Mouse (Mus musculus) embryo, embryonic 11.5 days (tissue): ENCODE results near the gene Gm10053.
"Not testable (repeated sequence)": the region's sequence is repeated elsewhere in the genome, so short reads cannot be mapped to it uniquely, and the experiment has no call there.

ENCODE experiments used
- DNase-seq: peaks from one replicate; pipeline ENCODE4 v3.0.0-alpha.2; 2012; ENCODE audit warnings: low read depth, low spot score

The Gm10053 gene

DNA sequence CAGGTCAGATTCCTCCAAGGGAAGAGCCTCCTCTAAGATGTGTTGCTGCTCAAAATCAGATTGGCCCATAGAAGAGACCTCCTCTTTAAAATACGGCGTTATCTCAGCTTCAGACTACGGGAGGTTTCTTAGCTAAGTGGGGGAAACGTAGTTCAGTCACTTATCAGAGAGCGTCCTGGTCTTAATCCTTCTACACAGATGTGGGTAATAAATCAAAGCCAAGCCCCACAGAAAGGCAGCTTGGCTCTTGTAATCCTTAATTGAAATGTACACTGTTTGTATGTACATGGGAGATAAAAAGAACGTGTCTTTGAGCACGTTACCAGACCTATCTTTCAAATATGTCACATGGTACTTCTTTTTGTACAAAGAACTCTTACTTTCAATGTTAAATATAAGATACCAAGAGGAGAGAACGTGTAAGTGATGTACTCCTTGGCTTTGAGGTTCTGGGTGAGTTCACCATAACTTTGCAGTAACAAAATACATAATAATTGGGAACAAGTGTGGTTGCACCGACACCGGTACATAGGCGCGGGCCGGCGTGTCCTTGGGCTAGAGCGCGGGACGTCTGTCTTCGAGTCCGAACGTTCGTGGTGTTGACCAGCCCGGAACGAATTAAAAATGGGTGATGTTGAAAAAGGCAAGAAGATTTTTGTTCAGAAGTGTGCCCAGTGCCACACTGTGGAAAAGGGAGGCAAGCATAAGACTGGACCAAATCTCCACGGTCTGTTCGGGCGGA, at the start of gene Gm10053:
TSS of gene Gm10053 (plus strand) at position 558 of the 742 bp plus-strand sequence.
- not testable (repeated sequence) for DNase-seq

DNA sequence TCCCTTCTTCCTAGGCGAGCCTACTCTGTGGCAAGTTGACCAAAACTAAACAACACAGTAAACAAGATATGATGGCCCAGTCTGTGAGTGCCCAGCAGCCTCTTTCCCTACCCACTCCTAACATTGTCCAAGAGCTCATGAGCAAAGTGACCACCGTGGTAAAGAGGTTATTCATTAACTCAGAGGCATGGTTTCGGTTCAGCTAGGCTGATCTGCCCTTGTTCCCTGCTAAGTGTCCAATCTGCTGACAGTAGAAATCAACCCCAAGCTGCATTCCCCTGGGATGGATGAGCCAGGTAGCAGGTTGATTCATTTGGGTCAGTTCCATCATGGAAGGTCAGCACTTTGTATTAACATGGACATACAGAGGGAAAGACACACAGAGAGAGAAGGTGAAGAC, 33.4 kb upstream of the Gm10053 start:
- DNase-seq = no peak

DNA sequence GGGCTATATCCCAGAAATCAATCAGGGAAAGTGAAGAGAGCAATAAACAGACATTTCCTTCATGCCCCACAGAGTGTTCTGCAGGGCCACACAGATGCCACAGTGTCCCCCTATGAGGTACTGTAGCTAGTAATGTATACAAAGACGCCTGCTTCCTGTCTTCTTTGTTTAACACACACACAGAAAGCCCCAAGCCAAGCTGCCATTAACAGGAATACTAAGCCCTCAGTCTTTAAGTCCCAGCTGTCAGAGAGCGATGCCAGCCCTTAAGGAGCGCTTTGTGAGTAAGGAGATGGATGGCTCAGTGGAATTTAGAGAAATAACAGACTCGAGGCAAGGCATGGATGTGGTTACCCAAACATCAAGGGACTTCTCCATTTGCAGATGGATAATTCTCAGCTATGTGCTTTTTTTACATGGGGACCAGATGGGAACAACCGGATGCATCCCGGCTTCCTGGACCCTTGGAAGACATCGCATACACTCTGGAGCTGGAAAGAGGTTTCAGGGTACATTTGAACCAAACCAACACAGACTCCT, 30.4 kb upstream of the Gm10053 start:
- no peak for DNase-seq

DNA sequence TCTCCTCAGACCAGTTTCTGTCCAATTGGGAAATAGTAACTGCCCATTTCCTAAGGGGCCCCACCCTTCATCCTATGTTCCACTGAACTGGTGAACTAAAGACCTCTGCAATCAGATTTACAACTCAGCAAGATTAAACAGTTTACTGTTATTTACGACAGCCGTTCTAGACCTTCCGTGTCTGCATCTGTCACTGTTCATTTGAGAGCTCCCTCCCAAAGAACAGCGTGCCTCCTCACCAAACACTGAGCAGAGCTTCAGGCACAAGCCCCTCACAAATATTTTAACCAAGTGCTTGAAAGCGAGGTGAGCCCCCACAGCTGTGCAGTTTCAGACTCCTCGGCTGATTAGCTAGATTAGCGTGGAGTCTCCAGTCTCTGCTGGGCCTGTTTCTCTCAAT, 27.1 kb upstream of the Gm10053 start:
- DNase-seq = no peak

DNA sequence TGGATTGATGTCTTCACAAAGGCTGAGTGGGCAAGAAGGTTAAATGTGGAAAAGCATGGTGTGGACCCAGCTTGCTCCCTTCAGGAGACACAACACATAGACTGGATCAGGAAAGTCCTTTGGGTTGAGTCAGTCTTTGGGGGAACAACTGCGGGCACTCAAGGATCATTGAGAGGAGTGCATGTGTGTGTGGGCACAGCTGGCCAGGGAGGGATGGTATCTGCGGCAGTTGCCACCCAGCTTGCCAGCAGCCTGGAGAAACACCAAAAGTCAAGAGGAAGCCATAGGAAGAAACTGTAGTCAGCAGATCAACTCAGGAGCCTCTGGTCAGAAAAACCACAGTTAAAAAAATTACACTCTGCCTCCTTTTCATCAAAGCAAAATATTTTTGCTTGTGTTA, 26.6 kb upstream of the Gm10053 start:
- no peak for DNase-seq

DNA sequence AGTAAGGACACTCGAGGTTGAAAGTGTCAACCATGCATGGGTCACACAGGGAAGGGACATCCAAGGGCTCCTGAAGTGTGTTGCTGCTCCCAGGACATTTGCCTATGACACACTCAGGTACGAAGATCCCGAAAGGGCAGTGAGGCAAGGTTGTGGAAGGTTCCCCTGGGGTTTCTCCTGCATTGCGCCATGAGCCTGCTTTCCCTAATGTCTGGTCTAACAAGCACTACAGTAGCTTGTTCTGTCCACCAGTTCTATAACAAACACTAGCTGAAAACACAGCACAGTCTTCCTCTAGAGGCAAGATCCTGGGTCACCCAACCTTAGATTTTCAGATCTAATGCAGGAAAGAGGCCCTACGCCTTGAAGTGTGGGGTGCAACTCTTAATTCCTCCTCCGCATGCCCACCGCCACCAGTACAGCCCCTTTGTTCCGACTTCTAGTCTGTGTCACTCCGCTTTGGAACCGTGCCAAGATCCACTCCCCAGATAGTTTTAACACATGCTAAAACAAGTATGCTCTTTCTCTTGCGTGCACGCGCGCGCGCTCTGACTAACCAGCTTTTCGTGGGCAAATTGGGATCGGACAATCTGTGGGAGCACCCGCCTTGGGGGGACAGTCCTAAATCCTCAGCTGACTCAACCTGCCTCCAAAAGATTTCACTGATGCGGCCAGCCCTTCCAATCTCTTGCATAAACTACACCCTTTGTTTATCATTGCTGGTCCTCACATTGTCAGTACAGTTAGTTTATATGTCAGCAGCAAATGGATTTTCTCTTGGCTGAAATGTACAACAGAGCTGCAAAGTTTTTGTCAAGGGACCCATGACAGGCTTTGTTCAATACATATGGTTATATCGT, 23.8 kb upstream of the Gm10053 start:
- no peak for DNase-seq

DNA sequence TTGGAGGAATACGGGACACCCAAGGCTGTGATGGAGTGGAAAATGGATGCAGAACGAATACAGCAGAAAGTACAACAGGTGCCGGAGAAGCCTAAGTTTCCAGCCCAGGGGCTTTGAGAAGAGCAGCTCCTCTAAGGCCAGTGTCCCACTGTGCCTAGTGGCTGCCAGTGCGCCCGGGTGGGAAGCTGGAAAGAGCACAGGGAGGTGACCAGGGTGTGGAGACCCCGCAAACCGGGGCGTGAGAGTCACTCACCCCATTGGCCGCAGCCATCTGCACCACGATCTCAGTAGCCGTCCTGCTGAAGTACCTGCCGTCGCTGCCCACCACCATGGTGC, 14.2 kb upstream of the Gm10053 start:
- DNase-seq = no peak

DNA sequence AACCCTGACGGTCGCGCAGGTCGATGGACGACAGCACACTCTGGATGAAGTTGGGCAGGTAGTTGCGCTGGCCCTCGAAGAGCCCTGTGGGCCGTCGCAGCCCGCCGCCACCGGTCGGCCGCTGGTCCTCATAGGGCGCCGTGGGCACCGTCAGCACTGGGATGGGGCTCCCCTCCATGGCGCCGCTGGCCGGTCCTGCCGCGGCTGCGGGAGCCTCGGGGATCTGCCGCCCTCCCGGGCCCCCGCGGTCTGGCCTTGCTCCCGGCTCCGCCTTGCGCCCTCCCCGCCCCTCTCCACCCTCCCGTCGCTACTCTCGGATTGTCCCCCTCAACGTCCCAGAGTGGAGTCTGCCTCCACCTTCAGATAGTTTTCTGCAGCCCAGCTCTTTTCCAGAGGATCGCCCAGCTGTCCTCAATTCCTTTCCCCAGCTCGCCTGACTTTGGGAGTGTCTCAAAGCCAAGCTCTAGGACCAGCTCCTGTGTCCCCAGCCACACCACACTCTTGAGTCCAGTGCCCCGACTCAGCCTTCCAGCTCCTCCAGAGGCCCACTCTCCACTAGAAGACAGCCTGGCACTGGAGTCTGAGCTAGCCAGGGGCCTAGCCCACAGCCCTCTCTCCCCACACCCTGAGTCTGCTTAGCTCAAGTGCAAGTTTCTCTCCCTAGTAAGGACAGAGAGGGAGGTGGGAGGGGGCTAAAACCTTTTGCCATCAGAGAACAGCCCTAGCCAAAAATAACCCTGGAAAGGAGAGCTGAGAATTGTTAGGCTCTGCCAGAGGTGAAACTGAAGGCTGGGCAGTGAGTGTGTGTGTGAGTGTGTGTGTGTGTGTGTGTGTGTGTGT, 13.7 kb upstream of the Gm10053 start, which contains the start of gene Pgm5:
TSS of gene Pgm5 (minus strand) at position 244 of the 840 bp plus-strand sequence.
- DNase-seq = no peak

DNA sequence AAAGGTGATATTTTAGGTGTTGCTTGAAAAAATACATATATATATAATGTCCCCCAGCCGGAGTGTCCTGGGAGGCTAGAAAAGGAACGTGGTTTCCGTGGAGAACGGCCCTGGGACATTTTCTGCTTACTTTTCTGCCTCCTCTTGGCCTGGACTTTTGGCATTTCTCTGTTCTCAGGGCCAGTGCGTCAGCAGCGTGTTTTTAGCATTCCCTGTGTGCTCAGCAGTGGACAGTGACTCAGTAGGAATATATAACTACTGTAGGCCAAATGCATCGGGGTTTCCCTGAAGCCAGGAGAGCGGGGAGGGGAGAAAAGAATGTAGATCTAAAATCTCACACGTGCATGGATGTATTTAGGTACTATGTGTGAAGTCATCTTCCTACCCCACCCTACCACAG, 10.1 kb upstream of the Gm10053 start:
- DNase-seq = no peak

DNA sequence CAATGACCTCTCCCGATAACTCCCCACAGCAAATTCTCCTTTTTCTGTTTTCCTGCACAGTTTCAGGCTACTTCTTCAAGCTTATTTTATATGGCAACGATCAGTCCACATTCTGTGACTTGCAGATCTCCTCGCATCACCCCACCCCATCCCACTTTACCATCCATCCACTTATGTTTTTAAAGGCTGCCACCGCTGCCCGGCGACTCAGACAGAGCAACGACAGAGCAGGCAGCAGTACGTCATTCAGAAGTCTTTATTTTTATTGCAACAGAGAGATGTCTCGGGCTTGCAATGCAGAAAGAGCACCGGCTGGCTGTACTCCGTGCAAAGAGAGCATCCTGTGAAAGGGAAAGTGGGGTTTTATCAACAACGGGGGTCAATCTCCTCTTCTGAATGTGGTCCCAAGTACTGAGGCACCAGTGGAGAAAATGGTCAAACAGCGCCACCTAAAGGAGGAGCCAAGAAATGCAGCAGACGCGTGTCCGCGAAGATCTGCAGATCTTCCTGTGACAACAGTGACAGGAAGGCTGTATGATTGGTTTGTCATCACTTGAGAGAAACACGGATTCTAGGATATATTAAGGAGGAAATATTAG, 4.3 kb upstream of the Gm10053 start:
- DNase-seq = peak; percentile 76

DNA sequence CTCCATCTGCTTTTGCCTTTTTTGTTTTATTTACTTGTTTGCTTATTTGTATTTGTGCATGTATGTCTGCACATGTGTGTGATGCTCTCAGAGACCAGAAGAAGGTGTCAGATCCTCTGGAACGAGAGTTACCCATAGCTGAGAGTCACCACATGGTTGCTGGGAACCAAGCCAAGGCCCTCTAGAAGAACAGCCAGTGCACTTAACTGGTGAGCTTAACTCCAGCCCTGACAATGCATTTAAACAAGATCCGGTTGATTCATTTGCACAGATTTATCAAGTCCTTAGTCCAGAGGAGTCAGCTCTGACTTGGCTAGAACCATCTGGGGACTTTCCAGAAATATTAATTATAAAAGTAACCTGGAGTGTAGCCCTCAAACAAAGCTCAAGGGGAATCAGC, 1.6 kb upstream of the Gm10053 start:
- no peak for DNase-seq

DNA sequence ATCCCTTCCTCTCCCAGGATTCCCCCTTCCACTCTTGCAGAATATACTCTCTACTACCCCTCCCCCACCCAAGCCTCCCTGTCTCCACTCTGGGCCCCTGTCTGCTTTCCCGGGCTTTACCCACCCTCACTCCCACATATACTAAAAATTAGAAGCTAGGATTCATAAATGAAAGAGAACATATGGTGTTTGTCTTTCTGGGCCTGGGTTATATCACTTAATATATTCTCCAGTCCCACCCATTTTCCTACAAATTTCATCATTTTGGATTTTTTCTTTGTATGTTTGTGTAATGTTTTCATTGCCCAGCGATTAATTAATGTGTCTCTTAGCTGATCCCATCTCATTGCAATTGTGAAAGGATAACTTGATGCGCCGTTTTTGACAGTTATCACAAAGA, 5.8 kb downstream of the Gm10053 start:
- DNase-seq = no peak

DNA sequence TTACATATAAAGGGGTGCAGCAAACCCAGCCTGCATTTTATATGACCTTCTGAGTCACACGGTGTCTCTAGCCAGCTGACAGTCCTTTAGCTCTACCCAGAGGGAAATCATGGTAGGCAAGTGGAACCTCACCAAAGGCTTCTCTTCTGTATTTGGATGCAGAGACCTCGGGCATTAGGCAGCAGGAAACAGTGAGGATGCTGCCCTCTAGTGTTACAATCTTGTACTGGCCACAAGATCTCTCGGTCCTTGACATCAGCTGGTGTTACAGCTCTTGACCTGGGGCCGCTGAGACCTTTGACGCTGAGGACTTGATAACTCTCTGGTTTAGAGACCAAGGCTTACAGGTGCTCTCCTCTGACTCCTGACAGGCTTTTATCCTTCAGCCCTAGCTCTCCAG, 10.0 kb downstream of the Gm10053 start:
- no peak for DNase-seq

DNA sequence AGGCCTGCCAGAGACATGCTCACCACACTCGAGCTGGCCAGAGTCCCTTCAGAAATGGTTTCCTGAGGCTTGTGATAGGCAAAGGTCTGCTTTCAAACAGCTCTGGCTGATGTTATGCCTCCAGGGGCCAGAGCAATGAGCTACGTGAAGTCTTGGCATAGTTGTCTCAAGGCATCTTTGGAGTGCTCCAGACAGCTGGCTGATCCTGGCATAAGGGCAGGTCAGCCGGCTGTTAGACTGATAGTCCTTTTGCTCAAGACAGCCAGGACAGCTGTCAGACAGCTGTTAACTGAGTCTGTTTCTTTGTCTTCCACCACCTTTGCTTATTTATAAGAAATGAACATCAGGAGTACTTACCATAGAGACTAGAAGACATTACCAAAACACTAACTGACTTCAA, 11.4 kb downstream of the Gm10053 start:
- DNase-seq = no peak

DNA sequence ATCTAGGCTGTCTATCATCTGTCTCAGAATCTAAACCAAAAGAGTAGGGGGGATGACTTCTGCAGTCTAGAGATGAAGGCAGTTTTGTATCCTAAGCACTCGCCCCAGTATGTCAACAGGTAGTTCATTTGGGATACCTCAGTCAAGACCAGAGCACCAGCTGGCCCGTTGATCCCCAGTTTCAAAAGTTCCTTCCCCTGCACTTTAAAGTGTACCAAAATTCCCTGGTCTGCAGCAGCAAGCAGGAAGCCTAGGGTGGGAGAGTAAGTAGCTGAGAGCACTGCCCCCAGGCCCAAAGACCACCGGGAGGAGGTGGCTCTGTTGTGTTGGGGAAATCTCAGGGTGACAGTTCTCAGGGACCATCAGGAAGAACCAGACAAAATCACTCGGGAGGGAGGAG, 21.1 kb downstream of the Gm10053 start:
- no peak for DNase-seq

DNA sequence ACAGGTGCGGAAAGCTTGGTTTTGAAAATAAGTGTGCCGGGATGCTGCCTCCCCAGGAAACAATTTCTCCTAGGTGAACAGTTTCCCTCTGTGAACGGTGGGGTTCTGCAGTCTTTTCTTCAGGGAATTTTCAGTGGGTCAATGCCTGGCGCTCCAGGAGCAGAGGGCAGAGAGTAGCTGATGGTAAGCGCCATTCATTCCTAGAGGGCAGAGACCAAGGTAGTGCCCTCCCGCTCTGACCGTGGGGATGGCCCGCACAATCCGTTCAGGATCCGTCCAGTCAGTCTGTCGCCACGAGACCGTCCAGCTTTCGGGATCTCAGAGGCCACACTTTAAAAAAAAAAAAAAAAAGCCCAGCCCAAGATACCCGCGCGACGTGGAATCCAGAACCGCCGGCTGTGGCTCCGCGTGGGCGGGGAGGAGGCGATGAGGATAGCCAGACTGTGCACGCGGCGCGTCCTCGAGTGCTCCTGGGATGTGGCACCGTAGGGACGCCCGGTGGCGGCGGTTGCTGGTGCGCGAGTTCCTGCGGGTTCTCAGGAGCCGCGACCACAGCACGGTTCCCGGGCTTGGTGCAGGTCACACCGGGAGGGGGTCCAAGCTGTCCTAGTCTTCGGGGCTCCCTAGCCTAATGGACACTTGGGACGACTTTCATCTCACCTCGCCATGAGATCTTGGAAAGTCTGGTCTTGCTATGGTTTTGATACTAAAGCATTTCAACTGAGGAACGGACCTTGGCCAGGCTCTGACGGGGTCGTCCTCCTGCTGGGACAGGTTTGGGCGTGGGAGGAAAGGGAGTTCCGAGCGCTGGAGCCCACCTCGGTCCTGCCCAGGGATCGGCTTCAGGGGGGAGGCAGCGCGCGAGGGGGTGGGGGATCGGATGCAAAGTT, 21.8 kb downstream of the Gm10053 start:
- no peak for DNase-seq

DNA sequence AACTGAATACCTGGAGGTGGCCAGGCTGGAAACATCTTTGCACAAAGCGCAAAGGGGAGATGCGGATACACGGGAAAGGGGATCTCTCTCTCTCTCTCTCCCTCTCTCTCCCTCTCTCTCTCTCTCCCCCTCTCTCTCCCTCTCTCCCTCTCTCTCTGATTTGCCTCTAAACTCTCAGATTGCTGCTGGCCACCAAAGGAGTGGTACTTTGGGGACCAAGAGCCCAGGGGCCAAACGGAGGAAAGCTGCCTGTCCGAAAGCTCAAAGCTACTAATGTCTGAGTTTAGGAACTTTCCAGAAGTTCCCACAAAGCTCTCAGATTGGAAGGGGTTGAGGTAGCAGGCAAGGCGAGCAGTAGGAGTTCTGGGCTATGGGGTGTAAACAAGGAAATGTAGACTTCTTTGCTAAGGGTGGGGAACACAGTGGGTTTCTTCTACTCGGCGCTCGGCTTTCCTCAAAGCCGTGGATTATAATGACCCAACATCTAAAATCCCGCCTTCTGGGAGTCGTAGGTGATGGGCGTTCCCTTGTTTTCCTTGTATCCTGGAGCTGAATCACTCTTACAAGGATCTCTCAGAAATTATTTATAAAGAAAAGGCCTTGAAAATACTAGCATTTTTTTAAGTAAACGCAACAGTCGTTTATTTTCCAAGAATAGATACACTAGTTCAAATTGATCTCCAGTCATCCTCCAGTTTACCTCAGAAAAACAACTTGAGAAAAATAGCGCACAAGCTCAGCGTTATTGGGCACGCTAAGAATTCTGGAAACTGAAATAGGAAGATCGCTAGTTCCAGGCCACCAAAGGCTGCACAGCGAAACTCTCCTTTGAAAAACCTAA, 22.6 kb downstream of the Gm10053 start:
- DNase-seq = no peak

DNA sequence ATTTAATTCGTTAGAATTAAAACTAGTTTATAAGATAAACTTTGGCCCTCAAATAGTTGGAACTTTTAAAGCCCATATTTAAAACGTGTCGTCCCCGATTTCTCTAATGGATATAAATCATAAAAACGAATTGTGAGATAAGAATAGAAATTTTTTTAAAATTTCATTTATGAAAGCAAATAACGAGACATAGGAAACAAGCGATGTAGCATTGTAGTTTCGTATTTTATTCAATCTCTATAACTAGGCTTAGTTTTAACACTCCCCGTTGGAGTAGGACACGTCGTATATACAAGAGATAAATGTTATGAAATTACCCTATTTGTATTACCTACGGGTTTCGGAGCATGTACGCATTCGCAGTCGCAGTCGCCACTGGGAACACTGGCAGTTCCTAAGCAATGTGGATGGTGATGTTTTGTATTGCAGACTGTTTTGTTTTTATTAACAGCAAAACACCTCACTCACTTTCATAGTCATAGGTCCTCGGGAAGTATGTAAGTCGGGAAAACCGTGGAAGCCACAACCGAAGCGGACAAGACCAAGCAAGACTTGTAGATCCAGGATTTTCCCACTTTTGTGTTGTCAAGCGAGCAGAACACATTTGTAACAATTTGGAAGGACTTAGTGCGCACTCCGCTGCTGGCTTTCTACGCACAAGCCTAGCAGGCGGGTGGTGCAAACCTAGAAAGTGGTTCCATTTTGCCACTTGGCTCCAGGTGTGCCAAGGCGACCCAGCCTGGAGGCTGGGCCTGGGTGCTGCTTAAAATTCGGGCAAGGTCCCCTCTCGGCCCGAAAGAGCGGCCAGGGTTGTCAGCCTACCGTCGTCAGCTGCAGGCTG, 23.5 kb downstream of the Gm10053 start:
- no peak for DNase-seq
